Mouse (Mus musculus) lung, embryonic 14.5 days (tissue): ENCODE measurements at regions not wholly inside any gene's neighbourhood (a gene's known extent, or its start where the extent isn't known, plus 50 kb on each side); places are given as distances from the start of the nearest gene placed in this dataset.
"Not testable (repeated sequence)": the region's sequence is repeated elsewhere in the genome, so short reads cannot be mapped to it uniquely, and the experiment has no call there.

ENCODE experiments used
- ATAC-seq: fragments of 200-750 bp; cut with Nextera tagmentation; 2 replicates; pipeline ENCODE4 v1.8.0; 2017; ENCODE audit warnings: mild to moderate bottlenecking, moderate TSS enrichment, moderate library complexity; ENCODE audit not compliant: insufficient read depth
- DNase-seq: peaks from one replicate; pipeline ENCODE4 v3.0.0-alpha.2; 2015
- H3K27ac ChIP-seq: fragments of 300-500 bp; sonication (generic); 2 replicates; pipeline ENCODE4 v1.5.1; 2014; ENCODE audit warnings: low read depth, mild to moderate bottlenecking, moderate library complexity
- H3K27me3 ChIP-seq: fragments of 300-500 bp; sonication (generic); 2 replicates; pipeline ENCODE4 v1.6.1; 2014; ENCODE audit warnings: low read length, control low read depth; ENCODE audit not compliant: insufficient read depth
- H3K36me3 ChIP-seq: fragments of 300-500 bp; sonication (generic); 2 replicates; pipeline ENCODE4 v1.6.1; 2014; ENCODE audit warnings: control low read depth; ENCODE audit not compliant: insufficient read depth
- H3K4me1 ChIP-seq: fragments of 300-500 bp; sonication (generic); 2 replicates; pipeline ENCODE4 v1.6.1; 2014; ENCODE audit warnings: antibody characterized with exemption, control low read depth; ENCODE audit not compliant: insufficient read depth
- H3K4me2 ChIP-seq: fragments of 300-500 bp; sonication (generic); 2 replicates; pipeline ENCODE4 v1.6.1; 2014; ENCODE audit warnings: mild to moderate bottlenecking
- H3K4me3 ChIP-seq: fragments of 300-500 bp; sonication (generic); 2 replicates; pipeline ENCODE4 v1.5.1; 2014; ENCODE audit warnings: low read depth, low read length
- H3K9ac ChIP-seq: fragments of 300-500 bp; sonication (generic); 2 replicates; pipeline ENCODE4 v1.6.1; 2014
- H3K9me3 ChIP-seq: fragments of 300-500 bp; sonication (generic); 2 replicates; pipeline ENCODE4 v1.6.1; 2016; ENCODE audit warnings: low read depth, low read length, control low read depth
- CTCF ChIP-seq: IDR thresholded peaks from 2 replicates; pipeline ENCODE4 v1.5.1; 2016; ENCODE audit warnings: antibody characterized with exemption, low read depth
- WGBS: fragments of 180-500 bp; shearing (Covaris S2); extraction: QIAGEN DNeasy Blood & Tissue Kit; methylation state at CpG from one replicate; pipeline ENCODE4 v1.1.7; 2014; 5-methylcytosine and 5-hydroxymethylcytosine counted together

DNA sequence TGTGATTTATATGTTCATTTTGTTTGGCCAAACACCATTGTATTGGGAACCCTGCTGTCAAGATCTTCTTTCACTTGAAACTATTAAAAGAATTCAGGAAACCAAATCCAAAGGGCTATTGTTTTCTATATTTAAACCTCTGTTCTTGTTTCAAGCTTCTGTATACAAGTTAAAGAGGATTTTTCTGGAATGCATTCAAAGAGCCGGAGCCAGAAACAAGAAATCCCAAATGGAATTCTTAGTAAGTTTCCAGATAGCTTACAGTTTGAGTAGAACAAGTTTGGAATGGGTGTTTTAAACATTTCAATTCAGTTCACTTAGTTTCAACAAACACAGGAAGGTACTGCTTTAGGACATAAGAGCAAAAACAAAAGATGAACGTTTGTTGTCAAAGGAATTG lies 140.8 kb downstream of the Fam174a start:
- no peaks in the 10 kb centered on the region for H3K9me3 ChIP-seq
- ATAC-seq (no peak), DNase-seq (peak; percentile 29)
- H3K4me3 ChIP-seq = no peak overlapping the region
- H3K9ac ChIP-seq = no peak overlapping the region
- H3K36me3 ChIP-seq = no peaks in the 10 kb centered on the region
- no peak overlapping the region for H3K27ac ChIP-seq
- H3K4me2 ChIP-seq = no peak overlapping the region
- no peak for TF ChIP-seq CTCF
- WGBS = 66% methylated on average over 2 of the region's 2 CpGs
- no peaks in the 10 kb centered on the region for H3K27me3 ChIP-seq
- no peaks in the 10 kb centered on the region for H3K4me1 ChIP-seq

DNA sequence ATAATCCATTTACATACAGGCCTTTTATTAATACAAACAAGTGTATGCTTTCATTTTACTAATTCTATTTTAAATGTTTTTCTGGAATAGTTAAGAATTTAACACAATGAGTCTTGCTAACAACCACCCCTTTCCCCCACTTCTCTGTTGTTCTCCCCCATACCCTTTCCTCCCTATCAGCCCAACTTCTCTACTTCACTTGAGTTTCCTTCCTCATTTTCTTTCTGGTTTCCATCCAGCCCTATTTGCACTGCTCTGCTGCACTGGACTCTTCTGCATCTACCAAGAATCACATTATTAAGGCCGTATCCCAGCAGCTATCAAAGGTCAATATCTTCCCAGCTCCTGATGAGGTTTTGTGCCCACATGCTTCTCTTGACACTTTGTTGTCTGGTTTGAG lies 145.9 kb downstream of the Fam174a start:
- ATAC-seq = no peak
- no peaks in the 10 kb centered on the region for H3K9me3 ChIP-seq
- 84% methylated on average over 1 of the region's 1 CpGs for WGBS
- no peak overlapping the region for H3K4me3 ChIP-seq
- no peak overlapping the region for H3K4me2 ChIP-seq
- no peak overlapping the region for H3K27ac ChIP-seq
- H3K9ac ChIP-seq = no peak overlapping the region
- no peaks in the 10 kb centered on the region for H3K27me3 ChIP-seq
- H3K4me1 ChIP-seq = no peaks in the 10 kb centered on the region
- DNase-seq = no peak
- H3K36me3 ChIP-seq = no peaks in the 10 kb centered on the region
- TF ChIP-seq CTCF = no peak

DNA sequence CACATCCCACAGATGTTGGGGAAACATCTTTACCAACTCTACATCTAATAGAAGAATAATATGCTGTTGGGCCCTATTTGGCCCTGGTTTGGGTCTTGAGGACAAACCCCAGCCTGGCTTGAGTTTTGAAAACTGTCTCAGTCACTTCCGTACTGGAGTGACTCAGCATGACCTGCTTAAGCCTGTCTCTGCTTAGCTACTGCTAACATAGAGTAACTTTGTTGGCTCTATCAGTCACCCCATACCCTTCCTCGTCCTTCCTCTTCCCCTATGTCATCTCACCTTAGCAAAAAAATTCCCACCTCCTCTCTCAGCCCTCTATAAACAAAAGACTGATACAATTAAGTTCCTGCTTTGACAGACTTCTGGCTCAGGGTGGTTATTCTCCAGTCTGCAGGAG lies 154.7 kb downstream of the Fam174a start:
- TF ChIP-seq CTCF = no peak
- no peaks in the 10 kb centered on the region for H3K9me3 ChIP-seq
- no peaks in the 10 kb centered on the region for H3K36me3 ChIP-seq
- no peaks in the 10 kb centered on the region for H3K27me3 ChIP-seq
- H3K9ac ChIP-seq = no peak overlapping the region
- no peak overlapping the region for H3K4me3 ChIP-seq
- WGBS = 37% methylated on average over 2 of the region's 2 CpGs
- H3K27ac ChIP-seq = no peak overlapping the region
- DNase-seq (no peak), ATAC-seq (no peak)
- no peak overlapping the region for H3K4me2 ChIP-seq
- H3K4me1 ChIP-seq = no peaks in the 10 kb centered on the region

DNA sequence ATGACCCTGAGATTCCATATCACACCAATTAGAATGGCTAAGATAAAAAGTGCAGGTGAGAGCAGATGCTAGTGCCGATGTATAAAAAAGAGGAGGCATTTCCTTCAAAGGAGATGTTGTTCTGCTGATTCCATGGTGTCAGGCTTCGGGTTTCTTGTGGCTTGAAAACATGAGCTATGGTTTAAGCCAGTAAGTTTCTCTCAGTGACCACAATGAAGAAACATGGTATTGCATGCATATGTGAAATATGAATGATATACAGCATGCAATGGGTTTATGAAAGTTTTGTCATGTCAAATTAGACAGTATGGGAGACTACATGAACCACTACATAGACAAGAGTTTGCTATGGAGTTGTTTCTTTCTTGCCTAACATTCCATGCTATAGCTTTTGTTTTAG lies 155.3 kb downstream of the Fam174a start:
- 61% methylated on average over 2 of the region's 2 CpGs for whole genome bisulfite sequencing
- no peak for DNase-seq
- TF ChIP-seq CTCF = no peak

DNA sequence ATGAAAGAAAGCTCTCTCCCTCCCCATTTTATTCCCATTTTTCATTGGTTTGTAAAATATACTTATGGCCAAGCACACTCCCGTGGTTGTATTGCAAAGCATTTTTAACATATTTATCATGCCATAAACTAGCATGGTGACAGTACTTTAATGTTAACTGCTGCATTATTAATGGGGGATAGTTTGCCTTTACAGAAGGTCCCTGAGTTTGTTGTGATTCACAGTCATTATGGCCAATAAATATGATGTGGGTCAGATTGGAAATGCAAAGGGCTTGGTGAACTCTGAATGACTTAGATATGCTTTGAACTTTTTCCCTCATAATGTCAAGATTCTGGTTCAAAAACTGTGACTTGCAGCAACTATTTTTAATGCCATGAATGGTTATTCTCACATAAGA lies 157.1 kb downstream of the Fam174a start:
- ATAC-seq = no peak
- Histone ChIP-seq H3K36me3 (no peaks in the 10 kb centered on the region), H3K4me1 (no peaks in the 10 kb centered on the region), H3K9me3 (no peaks in the 10 kb centered on the region), H3K9ac (no peak overlapping the region), H3K4me2 (no peak overlapping the region), H3K4me3 (no peak overlapping the region), H3K27me3 (no peaks in the 10 kb centered on the region), H3K27ac (no peak overlapping the region)
- no peak for DNase-seq
- no peak for TF ChIP-seq CTCF
- 33% methylated on average over 1 of the region's 1 CpGs for WGBS

More for the DNA sequence above, 155.3 kb downstream of the Fam174a start:
- Histone ChIP-seq H3K9ac (no peak overlapping the region), H3K27ac (no peak overlapping the region), H3K9me3 (no peaks in the 10 kb centered on the region), H3K4me3 (no peak overlapping the region), H3K27me3 (no peaks in the 10 kb centered on the region), H3K4me2 (no peak overlapping the region), H3K36me3 (no peaks in the 10 kb centered on the region), H3K4me1 (no peaks in the 10 kb centered on the region)
- ATAC-seq = no peak

DNA sequence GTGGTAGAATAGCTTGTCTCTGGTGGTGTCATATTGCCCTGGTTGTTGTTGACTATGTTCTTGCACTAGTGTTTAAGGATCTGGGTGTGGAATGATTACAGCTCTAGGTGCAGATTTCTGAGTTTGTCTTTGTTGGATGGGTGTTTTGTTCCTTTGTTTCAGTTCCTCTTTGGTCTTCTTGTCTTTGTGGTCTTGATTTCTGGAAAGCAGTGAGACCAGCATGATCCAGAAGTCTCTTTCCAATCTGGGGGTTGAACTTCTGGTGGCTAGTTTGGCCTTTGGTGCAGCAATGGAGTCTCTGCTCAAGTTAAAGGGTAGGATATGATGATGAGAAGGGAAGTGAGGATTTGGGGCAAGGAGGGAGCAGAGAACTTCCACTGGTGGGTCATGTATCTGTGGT lies 174.4 kb downstream of the St8sia4 start:
- no peak overlapping the region for H3K9ac ChIP-seq
- no peak for ATAC-seq
- no peaks in the 10 kb centered on the region for H3K9me3 ChIP-seq
- no peaks in the 10 kb centered on the region for H3K27me3 ChIP-seq
- H3K4me1 ChIP-seq = no peaks in the 10 kb centered on the region
- H3K27ac ChIP-seq = no peak overlapping the region
- no peak overlapping the region for H3K4me3 ChIP-seq
- TF ChIP-seq CTCF = no peak
- no peaks in the 10 kb centered on the region for H3K36me3 ChIP-seq
- no peak overlapping the region for H3K4me2 ChIP-seq
- no peak for DNase-seq

DNA sequence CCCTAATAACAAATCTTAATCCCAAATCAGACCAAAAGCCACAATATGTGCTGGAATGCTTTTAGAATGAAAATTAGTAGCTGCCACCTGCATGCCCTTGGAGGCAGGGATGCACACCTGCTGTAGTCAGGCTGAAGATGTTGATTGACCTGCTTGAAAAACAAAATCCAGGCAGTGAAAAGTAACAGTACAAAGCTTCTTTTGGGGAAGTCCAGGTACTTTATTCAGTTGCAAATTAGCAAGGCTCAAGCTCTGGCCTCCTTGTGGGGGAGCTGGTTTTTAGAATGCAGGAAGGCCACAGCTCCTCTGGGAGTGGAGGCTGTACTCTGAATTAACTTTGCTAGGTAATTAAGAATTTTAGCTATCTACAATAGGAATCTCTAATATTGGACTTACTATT lies 166.7 kb downstream of the St8sia4 start:
- not testable (repeated sequence) for H3K4me3 ChIP-seq, H3K27me3 ChIP-seq, ATAC-seq, DNase-seq, H3K27ac ChIP-seq, H3K9ac ChIP-seq, H3K4me1 ChIP-seq, H3K9me3 ChIP-seq, H3K36me3 ChIP-seq, H3K4me2 ChIP-seq

DNA sequence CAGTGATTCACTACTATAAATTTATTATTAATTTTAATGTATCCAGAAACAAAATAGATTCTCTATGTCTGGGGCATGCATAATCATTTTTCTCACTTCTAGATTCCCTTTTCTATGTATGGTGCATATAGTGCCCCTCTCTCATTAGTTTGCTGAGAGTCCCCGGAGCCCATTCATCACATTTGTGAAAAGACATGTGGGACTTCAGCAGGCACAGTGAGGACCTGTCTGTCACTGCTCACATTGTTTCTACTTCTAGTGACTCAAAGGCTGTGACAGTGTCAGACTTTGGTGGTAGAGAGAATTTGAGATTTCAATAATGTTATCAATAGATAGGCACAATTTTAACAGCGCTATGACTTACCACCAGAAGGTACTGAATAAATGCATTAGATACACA lies 158.7 kb downstream of the St8sia4 start:
- Histone ChIP-seq H3K27ac (no peak overlapping the region), H3K4me3 (no peak overlapping the region), H3K4me1 (no peaks in the 10 kb centered on the region), H3K27me3 (no peaks in the 10 kb centered on the region), H3K9ac (no peak overlapping the region), H3K4me2 (no peak overlapping the region), H3K36me3 (no peaks in the 10 kb centered on the region), H3K9me3 (no peaks in the 10 kb centered on the region)
- no peak for DNase-seq
- no peak for ATAC-seq
- 91% methylated on average over 2 of the region's 2 CpGs for WGBS
- TF ChIP-seq CTCF = no peak
